Mouse (Mus musculus) gastrocnemius, postnatal 25 days (tissue): Measurements from ENCODE around the gene Ubxn11. TPM values are rescaled to one million over a fixed set of nuclear protein-coding genes. Genes with fewer than 3 reads are reported as not detected.

Source experiments
- DNase-seq: peaks from one replicate; pipeline ENCODE4 v3.0.0; 2022
- total RNA-seq, 2 experiments: library from RNA; stranded (reverse); gene quantifications; 1 replicate in 1 of 2; 2 replicates in 1 of 2; pipeline ENCODE4 v1.2.3; 2021

Ubxn11 gene
- total RNA-seq, 2 experiments from 2014 or later: 1.0 to 1.3 TPM

DNA sequence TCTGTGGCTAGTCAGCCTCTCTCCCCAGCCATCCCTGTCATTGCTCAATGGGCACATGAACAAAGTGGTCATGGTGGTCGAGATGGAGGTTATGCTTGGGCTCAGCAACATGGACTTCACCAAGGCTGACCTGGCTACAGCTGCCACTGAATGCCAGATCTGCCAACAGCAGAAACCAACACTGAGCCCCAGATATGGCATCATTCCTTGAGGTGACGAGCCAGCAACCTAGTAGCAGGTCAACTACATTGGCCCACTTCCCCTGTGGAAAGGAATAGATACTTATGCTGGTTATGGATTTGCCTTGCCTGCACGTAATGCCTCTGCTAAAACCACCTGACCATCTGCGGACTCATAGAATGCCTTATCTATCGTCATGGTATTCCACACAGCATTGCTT is 41.9 kb downstream of the Ubxn11 start:
- DNase-seq: peak; percentile 31

DNA sequence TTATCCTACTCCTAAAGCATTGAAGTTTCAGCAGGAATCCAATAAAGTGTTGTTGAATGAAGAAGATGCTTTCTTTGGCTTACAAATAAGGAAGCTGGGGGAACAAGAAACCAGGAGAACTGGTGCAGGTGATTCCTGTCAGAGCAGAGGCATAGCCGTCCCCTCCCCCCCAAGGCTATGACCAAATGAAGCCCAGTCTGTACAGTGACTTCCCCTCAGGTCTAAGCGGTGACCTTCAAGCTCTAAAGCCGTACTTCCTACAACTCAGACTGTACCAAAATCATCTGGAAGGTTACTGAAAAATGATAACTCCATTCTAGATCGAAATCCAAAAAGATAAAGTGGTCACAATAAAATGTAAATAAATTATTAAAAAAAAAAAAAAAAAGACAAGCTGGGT is 47.0 kb downstream of the Ubxn11 start:
- DNase-seq: no peak

DNA sequence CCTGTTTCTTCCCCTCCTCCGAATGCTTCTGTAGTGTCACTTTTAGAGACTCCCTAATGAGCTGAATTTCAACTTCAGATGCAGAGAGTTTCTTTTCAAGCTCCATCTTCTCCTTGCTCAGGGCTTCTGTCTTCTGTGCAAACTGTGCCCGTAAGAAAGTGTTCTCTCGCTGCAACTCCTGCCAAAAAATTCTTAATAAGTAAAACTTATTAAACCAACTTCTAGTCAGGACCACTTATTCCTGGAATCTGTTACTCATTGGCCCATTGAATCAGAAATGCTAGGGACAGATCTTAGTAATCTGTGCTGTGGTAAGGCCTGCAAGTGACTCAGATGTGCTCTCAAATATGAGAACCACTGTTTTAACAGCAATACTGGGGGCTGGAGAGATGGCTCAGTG is 49.7 kb downstream of the Ubxn11 start:
- no peak for DNase-seq

DNA sequence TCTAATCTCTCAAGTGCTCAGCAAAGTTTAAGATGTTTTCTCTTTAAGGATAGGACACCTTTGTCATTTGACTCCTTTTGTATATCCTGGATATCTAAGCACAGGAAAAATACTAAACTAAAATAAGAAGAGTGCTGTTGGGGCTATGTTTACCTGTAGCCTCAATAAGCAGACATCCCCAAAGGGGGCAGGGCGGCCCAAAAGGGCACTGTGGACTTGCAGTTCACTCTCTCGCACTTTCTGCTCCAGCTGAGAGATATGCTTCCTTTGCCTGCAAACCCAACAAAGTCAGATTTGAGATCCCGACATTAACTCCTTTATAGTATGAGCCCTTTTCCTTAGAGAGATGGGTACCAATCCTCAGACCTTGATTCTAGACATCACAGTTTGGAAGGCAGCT is 51.3 kb downstream of the Ubxn11 start:
- no peak for DNase-seq

DNA sequence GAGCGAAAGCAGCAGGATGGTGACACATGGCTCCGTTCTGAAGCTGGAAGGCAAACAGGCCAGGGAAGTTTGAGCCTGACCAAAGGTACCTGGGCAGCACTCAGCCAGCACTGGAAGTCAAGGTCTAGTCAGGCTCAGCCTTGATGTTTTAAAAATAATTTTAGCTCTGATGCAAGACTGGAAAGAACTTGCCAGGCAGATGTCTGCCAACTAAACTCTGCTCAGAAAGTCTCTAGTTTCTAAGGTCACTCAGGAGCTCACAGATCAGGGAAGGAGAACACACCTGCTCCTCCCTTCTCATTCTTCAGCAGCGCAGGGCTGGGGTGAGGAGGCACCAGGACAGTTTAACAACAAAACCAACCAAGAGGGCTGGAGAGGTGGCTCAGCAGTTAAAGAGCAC is 52.0 kb downstream of the Ubxn11 start:
- peak; percentile 69 for DNase-seq

GRCm38 (mm10) chr4:134155531-134155930 is 53.2 kb downstream of the Ubxn11 start:
- DNase-seq: no peak

- DNase-seq: peak; percentile 34
Observed at GRCm38 (mm10) chr4:134155961-134156465, 53.6 kb downstream of the Ubxn11 start.

GRCm38 (mm10) chr4:134156744-134157143 is 54.4 kb downstream of the Ubxn11 start:
- DNase-seq: peak; percentile 70

DNA sequence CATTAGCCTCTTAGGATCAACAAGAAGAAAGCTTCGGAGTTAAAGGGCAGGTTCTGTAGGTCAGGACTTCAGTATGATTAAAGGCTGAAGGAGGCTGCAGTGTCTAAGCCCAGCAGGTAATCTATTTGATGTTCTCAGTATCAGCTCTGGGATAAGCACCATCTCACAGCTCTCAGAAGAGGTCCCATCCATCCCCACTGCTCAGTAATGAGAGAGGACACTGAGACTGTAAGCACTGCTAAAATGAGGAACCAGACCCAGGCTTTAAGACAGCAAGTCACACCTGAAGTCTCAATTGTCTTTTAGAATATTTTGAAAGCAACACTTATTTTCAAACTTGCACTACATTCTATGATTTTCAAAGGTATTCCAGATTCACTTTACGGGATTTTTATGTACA is 55.2 kb downstream of the Ubxn11 start:
- DNase-seq: no peak

DNA sequence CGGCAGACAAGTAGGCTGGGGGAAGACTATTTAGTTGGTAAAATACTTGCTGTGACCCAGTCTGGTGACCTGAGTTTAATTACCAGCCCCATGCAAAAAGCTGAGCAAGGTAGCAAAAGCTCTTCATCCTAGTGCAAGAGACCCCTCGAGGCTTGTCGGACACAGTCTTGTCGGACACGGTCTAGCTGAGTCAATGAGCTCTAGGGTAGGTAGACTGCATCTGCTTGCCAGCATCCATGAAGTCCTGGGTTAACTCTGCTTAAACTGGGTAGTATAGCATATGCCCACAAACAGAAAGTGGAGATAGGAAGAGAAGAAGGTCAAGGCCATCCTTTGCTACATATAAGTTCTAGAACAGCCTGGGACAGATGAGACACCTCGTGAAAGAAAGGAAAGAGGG is 56.4 kb downstream of the Ubxn11 start:
- no peak for DNase-seq

DNA sequence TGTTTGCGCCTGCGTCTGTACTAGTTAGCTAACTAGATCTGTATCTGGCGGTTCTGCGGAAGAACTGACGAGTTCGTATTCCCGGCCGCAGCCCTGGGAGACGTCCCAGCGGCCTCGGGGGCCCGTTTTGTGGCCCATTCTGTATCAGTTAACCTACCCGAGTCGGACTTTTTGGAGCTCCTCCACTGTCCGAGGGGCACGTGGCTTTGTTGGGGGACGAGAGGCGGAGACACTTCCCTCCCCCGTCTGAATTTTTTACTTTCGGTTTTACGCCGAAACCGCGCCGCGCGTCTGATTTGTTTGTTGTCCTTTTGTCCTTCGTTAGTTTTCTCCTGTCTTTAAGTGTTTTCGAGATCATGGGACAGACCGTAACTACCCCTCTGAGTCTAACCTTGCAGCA is 57.7 kb downstream of the Ubxn11 start:
- peak; percentile 41 for DNase-seq

GRCm38 (mm10) chr4:134164591-134164990 is 62.2 kb downstream of the Ubxn11 start:
- no peak for DNase-seq

GRCm38 (mm10) chr4:134165024-134165423 is 62.7 kb downstream of the Ubxn11 start:
- no peak for DNase-seq

GRCm38 (mm10) chr4:134165548-134166465 is 63.4 kb downstream of the Ubxn11 start:
- DNase-seq: no peak

DNA sequence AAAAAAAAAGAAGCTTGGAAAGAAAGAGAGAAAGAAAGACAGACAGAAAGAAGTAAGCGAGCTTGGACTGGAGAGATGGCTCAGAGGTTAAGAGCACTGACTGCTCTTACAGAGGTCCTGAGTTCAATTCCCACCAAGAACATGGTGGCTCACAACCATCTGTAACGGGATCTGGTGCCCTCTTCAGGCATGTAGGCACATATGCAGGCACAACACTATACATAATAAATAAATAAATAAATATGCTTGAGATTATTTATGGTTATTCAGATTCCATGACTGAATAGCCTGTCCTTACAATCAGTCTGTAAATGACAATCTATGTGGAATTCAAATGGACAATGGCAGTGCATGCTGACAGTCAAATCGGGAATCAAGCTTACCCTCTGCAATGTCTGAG is 64.5 kb downstream of the Ubxn11 start:
- no peak for DNase-seq

DNA sequence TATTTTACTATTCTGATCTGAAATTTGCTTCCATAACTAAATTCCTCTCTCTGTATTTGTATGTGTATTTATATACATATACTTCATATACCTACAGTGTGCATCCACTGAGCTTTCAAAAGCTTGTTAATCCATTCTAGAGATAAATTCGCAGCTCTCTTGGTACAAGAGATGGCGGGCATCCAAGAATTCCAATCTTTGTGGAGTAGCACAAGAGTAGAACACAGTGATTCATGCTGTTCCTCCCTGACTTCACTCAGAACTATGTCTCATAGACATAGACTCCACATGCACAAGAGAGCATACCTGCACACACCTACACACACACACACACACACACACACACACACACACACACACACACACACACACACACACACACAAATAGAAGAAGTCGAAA is 70.0 kb downstream of the Ubxn11 start:
- no peak for DNase-seq

Other genes with a start within 250 kb of the Ubxn11 start
- 1 to 10 TPM; 4.0 to 4.3 TPM for gene Rps6ka1, start 214.8 kb upstream of the Ubxn11 start, total RNA-seq
- gene Hmgn2, start 133.9 kb upstream of the Ubxn11 start, total RNA-seq: 10 to 100 TPM; 47.8 to 48.9 TPM
- 1 to 10 TPM; 9.5 TPM for gene Dhdds, start 101.7 kb upstream of the Ubxn11 start, total RNA-seq
- gene Lin28a, start 83.7 kb upstream of the Ubxn11 start, total RNA-seq: under 1 TPM; 0.24 to 0.49 TPM
- gene Zfp683, start 48.7 kb upstream of the Ubxn11 start, total RNA-seq: not detected
- gene Crybg2, start 41.8 kb upstream of the Ubxn11 start, total RNA-seq: not detected
- 1 to 10 TPM in 1 of 2 experiments, under 1 TPM in 1; 0.61 to 1.2 TPM for gene Cd52, start 7.5 kb upstream of the Ubxn11 start, total RNA-seq
- 10 to 100 TPM; 19.1 to 26.6 TPM for gene Sh3bgrl3, start 26.2 kb downstream of the Ubxn11 start, total RNA-seq
- gene Cep85, start 84.5 kb downstream of the Ubxn11 start, total RNA-seq: 10 to 100 TPM; 38.9 to 63.2 TPM
- gene Gm7534, start 100.4 kb downstream of the Ubxn11 start, total RNA-seq: not detected
- gene Catsper4, start 124.8 kb downstream of the Ubxn11 start, total RNA-seq: 1 to 10 TPM; 1.2 to 1.4 TPM
- gene Cnksr1, start 135.8 kb downstream of the Ubxn11 start, total RNA-seq: 10 to 100 TPM; 22.8 to 32.8 TPM
- gene E130218I03Rik, start 141.1 kb downstream of the Ubxn11 start, total RNA-seq: not detected
- 1 to 10 TPM; 3.3 to 4.4 TPM for gene Zfp593, start 143.0 kb downstream of the Ubxn11 start, total RNA-seq
- gene Gm30191, start 144.4 kb downstream of the Ubxn11 start, total RNA-seq: not detected
- gene Grrp1, start 151.5 kb downstream of the Ubxn11 start, total RNA-seq: 1 to 10 TPM; 3.4 TPM
- 1 to 10 TPM; 2.3 to 3.8 TPM for gene Pdik1l, start 185.3 kb downstream of the Ubxn11 start, total RNA-seq
- gene Trim63, start 212.6 kb downstream of the Ubxn11 start, total RNA-seq: 100 to 1,000 TPM; 113 to 253 TPM
- gene Slc30a2, start 240.6 kb downstream of the Ubxn11 start, total RNA-seq: 1 to 10 TPM; 1.4 to 7.2 TPM